Mouse (Mus musculus): ENCODE measurements at regions not wholly inside any gene's neighbourhood (a gene's known extent, or its start where the extent isn't known, plus 50 kb on each side); places are given as distances from the start of the nearest gene placed in this dataset. TPM values are rescaled to one million over a fixed set of nuclear protein-coding genes. Genes with fewer than 3 reads are reported as not detected.

DNA sequence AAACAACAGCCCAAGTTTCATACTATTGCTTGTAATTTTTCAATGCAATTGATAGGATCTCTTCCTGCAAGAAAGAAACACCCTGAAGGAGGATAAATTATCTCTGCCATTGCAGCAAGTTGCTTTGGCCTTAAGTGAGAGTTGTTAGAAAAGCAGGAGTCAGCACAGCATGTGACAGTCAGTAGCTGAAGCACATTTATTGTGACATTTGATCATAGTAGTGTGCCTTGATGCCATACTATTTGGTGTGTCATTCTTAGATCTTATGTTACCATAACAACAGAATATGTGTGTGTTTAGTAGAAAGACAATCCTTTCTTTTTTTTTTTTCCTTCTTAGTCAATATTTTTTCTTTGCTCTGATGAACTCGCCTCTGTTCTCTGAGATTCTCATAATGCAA lies 115.5 kb upstream of the Tusc1 start:
- peak; percentile 66; the same call in 1 of the 2 replicates for ATAC-seq
- Histone ChIP-seq H3K4me1 (ENCODE audit: control insufficient read depth, insufficient read depth, low read length) (no peaks in the 10 kb centered on the region), H3K36me3 (ENCODE audit: control insufficient read depth, insufficient read depth, low read length) (no peaks in the 10 kb centered on the region)

GRCm38 (mm10) chr4:93444666-93445065 lies 109.4 kb upstream of the Tusc1 start:
- H3K4me3 ChIP-seq (ENCODE audit: low read depth, low read length): no peak overlapping the region
- ATAC-seq: no peak
- no peaks in the 10 kb centered on the region for H3K9me3 ChIP-seq (replicated peaks; ENCODE audit: control insufficient read depth, low read length, poor library complexity, severe bottlenecking)
- no peak overlapping the region for H3K4me2 ChIP-seq (ENCODE audit: low read length)
- no peak overlapping the region for H3K9ac ChIP-seq (ENCODE audit: low read depth, low read length)
- no peaks in the 10 kb centered on the region for H3K4me1 ChIP-seq (ENCODE audit: control insufficient read depth, insufficient read depth, low read length)
- H3K27ac ChIP-seq (ENCODE audit: low read length): no peak overlapping the region
- no peaks in the 10 kb centered on the region for H3K36me3 ChIP-seq (ENCODE audit: control insufficient read depth, insufficient read depth, low read length)
- H3K27me3 ChIP-seq (ENCODE audit: control insufficient read depth, insufficient read depth, low read depth, low read length): no peaks in the 10 kb centered on the region

More for the DNA sequence above, 115.5 kb upstream of the Tusc1 start:
- Histone ChIP-seq H3K4me3 (ENCODE audit: low read depth, low read length) (no peak overlapping the region), H3K4me2 (ENCODE audit: low read length) (no peak overlapping the region), H3K27ac (ENCODE audit: low read length) (no peak overlapping the region), H3K27me3 (ENCODE audit: control insufficient read depth, insufficient read depth, low read depth, low read length) (no peaks in the 10 kb centered on the region), H3K9me3 (replicated peaks; ENCODE audit: control insufficient read depth, low read length, poor library complexity, severe bottlenecking) (no peaks in the 10 kb centered on the region), H3K9ac (ENCODE audit: low read depth, low read length) (no peak overlapping the region)
- WGBS: 61% methylated on average over 1 of the region's 1 CpGs

DNA sequence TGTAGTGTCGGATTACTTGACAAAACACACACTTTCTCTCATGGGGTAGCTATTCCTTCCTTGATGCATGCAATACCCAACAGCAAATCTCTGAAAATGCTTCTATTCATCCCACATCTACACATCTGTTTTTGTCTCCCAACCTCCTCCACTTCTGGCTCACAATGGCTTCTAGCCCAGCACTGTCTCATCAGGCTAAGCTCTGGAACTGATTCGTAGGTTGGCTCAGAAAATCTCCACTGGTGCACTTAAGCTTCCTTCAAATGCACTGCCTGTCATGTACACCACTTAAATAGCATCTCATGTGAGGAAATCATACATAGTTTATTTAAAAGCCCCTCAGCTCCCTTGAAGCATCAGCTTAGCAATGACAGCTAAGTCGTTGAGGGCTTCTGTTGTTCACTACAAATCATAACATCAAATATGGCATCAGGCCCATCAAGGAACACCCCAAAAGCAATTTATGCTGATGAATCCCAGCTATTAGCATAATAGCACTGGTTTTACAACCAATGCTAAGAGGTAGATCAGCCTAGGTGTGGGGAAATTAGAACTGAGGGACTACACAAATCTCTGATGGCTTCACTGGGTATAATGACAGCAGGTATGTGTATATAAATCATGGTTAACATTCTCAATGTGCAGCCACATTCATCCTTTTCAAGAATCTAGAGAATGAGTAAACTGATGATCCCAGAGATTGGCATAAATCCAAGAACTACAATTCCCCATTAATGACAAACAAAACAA lies 103.5 kb upstream of the Tusc1 start:
- no peaks in the 10 kb centered on the region for H3K27me3 ChIP-seq (ENCODE audit: control insufficient read depth, insufficient read depth, low read depth, low read length)
- no peaks in the 10 kb centered on the region for H3K4me1 ChIP-seq (ENCODE audit: control insufficient read depth, insufficient read depth, low read length)
- WGBS: 66% methylated on average over 3 of the region's 3 CpGs
- no peak overlapping the region for H3K4me3 ChIP-seq (ENCODE audit: low read depth, low read length)
- ATAC-seq: peak; percentile 17; the same call in 1 of the 2 replicates
- H3K36me3 ChIP-seq (ENCODE audit: control insufficient read depth, insufficient read depth, low read length): no peaks in the 10 kb centered on the region
- H3K4me2 ChIP-seq (ENCODE audit: low read length): no peak overlapping the region
- no peaks in the 10 kb centered on the region for H3K9me3 ChIP-seq (replicated peaks; ENCODE audit: control insufficient read depth, low read length, poor library complexity, severe bottlenecking)
- no peak overlapping the region for H3K9ac ChIP-seq (ENCODE audit: low read depth, low read length)
- no peak overlapping the region for H3K27ac ChIP-seq (ENCODE audit: low read length)

- no peaks in the 10 kb centered on the region for H3K36me3 ChIP-seq (ENCODE audit: control insufficient read depth, insufficient read depth, low read length)
These were observed 102.2 kb upstream of the Tusc1 start for GRCm38 (mm10) chr4:93437386-93438130.

DNA sequence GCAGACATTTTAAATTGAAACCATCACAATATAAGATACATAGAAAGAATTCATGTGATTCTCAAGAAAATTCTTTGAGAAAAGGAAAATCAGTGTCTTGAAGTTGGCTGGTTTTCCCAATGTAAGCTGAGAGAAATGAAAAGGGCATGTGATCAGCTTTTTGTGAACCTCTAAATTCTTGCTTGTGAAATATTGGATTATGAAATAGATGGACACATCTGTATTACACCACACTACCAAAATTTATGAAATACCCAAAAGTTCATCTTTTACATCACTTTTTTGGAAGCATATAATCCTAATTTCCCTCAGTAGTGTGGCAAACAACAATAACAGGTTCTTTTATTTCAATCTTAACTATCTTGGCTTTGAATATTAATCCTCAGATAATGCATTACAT lies 77.4 kb upstream of the Tusc1 start:
- no peak for ATAC-seq
- no peaks in the 10 kb centered on the region for H3K9me3 ChIP-seq (replicated peaks; ENCODE audit: control insufficient read depth, low read length, poor library complexity, severe bottlenecking)
- no peak overlapping the region for H3K4me2 ChIP-seq (ENCODE audit: low read length)
- no peak overlapping the region for H3K4me3 ChIP-seq (ENCODE audit: low read depth, low read length)
- no peaks in the 10 kb centered on the region for H3K4me1 ChIP-seq (ENCODE audit: control insufficient read depth, insufficient read depth, low read length)
- no peaks in the 10 kb centered on the region for H3K27me3 ChIP-seq (ENCODE audit: control insufficient read depth, insufficient read depth, low read depth, low read length)
- no peak overlapping the region for H3K27ac ChIP-seq (ENCODE audit: low read length)
- H3K36me3 ChIP-seq (ENCODE audit: control insufficient read depth, insufficient read depth, low read length): no peaks in the 10 kb centered on the region
- no peak overlapping the region for H3K9ac ChIP-seq (ENCODE audit: low read depth, low read length)

More at GRCm38 (mm10) chr4:93437386-93438130, 102.2 kb upstream of the Tusc1 start:
- Histone ChIP-seq H3K4me2 (ENCODE audit: low read length) (no peak overlapping the region), H3K27me3 (ENCODE audit: control insufficient read depth, insufficient read depth, low read depth, low read length) (no peaks in the 10 kb centered on the region), H3K4me1 (ENCODE audit: control insufficient read depth, insufficient read depth, low read length) (no peaks in the 10 kb centered on the region), H3K4me3 (ENCODE audit: low read depth, low read length) (no peak overlapping the region), H3K27ac (ENCODE audit: low read length) (no peak overlapping the region), H3K9ac (ENCODE audit: low read depth, low read length) (no peak overlapping the region), H3K9me3 (replicated peaks; ENCODE audit: control insufficient read depth, low read length, poor library complexity, severe bottlenecking) (no peaks in the 10 kb centered on the region)
- 30% methylated on average over 3 of the region's 3 CpGs for WGBS
- no peak for ATAC-seq

- no peaks in the 10 kb centered on the region for H3K36me3 ChIP-seq (ENCODE audit: control insufficient read depth, insufficient read depth, low read length)
- no peaks in the 10 kb centered on the region for H3K9me3 ChIP-seq (replicated peaks; ENCODE audit: control insufficient read depth, low read length, poor library complexity, severe bottlenecking)
- H3K27ac ChIP-seq (ENCODE audit: low read length): no peak overlapping the region
- H3K4me3 ChIP-seq (ENCODE audit: low read depth, low read length): no peak overlapping the region
- 26% methylated on average over 2 of the region's 2 CpGs for WGBS
- ATAC-seq: no peak
- no peak overlapping the region for H3K9ac ChIP-seq (ENCODE audit: low read depth, low read length)
- H3K4me1 ChIP-seq (ENCODE audit: control insufficient read depth, insufficient read depth, low read length): no peaks in the 10 kb centered on the region
- H3K27me3 ChIP-seq (ENCODE audit: control insufficient read depth, insufficient read depth, low read depth, low read length): no peaks in the 10 kb centered on the region
- H3K4me2 ChIP-seq (ENCODE audit: low read length): no peak overlapping the region
These were observed 71.6 kb upstream of the Tusc1 start for GRCm38 (mm10) chr4:93406876-93407275.

- H3K9ac ChIP-seq (ENCODE audit: low read depth, low read length): no peak overlapping the region
- no peaks in the 10 kb centered on the region for H3K36me3 ChIP-seq (ENCODE audit: control insufficient read depth, insufficient read depth, low read length)
- no peaks in the 10 kb centered on the region for H3K27me3 ChIP-seq (ENCODE audit: control insufficient read depth, insufficient read depth, low read depth, low read length)
- H3K4me3 ChIP-seq (ENCODE audit: low read depth, low read length): no peak overlapping the region
- no peaks in the 10 kb centered on the region for H3K4me1 ChIP-seq (ENCODE audit: control insufficient read depth, insufficient read depth, low read length)
- ATAC-seq: no peak
- H3K4me2 ChIP-seq (ENCODE audit: low read length): no peak overlapping the region
- H3K9me3 ChIP-seq (replicated peaks; ENCODE audit: control insufficient read depth, low read length, poor library complexity, severe bottlenecking): no peaks in the 10 kb centered on the region
- H3K27ac ChIP-seq (ENCODE audit: low read length): no peak overlapping the region
These were observed 65.3 kb upstream of the Tusc1 start for GRCm38 (mm10) chr4:93400579-93400978.

Small RNA genes in the stretch of these regions (microRNA-seq; reads per million reads assigned to microRNA genes)
- gene Gm22619: not detected

Data from midbrain, embryonic 16.5 days (tissue).